Comparison of ENCODE assay signal across 1 mouse cellular context in the genomic region with DNA sequence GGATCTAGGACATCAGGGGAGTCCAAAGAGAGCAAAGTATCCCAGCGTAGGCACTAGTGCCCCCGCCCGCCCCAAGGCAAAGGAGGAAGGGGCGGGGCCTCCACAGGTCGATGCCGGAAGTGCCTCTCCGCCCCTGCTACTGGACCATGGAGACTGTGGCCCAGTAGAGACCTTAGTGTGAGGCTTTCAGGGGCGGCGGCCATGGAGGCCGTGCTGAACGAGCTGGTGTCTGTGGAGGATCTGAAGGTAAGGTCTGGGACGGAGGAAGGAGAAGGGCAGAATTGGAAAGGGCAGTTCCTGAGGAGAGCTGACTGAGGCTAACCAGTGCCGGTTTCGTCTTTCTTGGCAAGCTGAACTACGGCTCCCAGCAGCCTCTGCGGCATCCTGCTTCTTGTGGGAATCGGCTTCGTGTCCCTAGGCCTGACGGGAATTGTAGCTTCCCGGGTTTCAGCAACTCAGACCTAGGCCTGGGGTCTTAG.
TF ChIP-seq lines count a peak whose summit lies in the region.

No protein-coding gene starts in this region.

TF ChIP-seq in CH12.LX, 34 proteins besides CTCF, POLR2A, EP300 and RAD21:
- TF ChIP-seq JUN (IDR thresholded peaks at IDR 0.05; ENCODE audit: insufficient read depth, low read depth, low read length) (no peak), HCFC1 (IDR thresholded peaks at IDR 0.05; ENCODE audit: low read depth, low read length) (peak; percentile 95), SIN3A (IDR thresholded peaks at IDR 0.05; ENCODE audit: low read length) (peak; percentile 81; the same call in 1 of the 2 replicates), NRF1 (IDR thresholded peaks at IDR 0.05; ENCODE audit: low read depth, low read length) (peak; percentile 31; the same call in 1 of the 2 replicates), ETS1 (conservative IDR thresholded peaks at IDR 0.05; ENCODE audit: low read depth, low read length) (0 out of 2 replicates have a peak, but pooled peaks have one; percentile 7), PAX5 (IDR thresholded peaks at IDR 0.05; ENCODE audit: low read length) (no peak), POLR2AphosphoS2 (IDR thresholded peaks at IDR 0.05; ENCODE audit: low read depth, low read length) (peak; percentile 84; the same call in 1 of the 2 replicates), GABPA (IDR thresholded peaks at IDR 0.05; ENCODE audit: insufficient replicate concordance, low read depth, low read length) (peak; percentile 34; the same call in 1 of the 2 replicates), USF2 (conservative IDR thresholded peaks at IDR 0.05; ENCODE audit: low read depth, low read length) (no peak), JUND (conservative IDR thresholded peaks at IDR 0.05; ENCODE audit: low read depth, low read length) (no peak), ELF1 (IDR thresholded peaks at IDR 0.05; ENCODE audit: low read depth, low read length) (peak; percentile 90), MYC (IDR thresholded peaks at IDR 0.05; ENCODE audit: low read depth, low read length) (0 out of 2 replicates have a peak, but pooled peaks have one; percentile 20), KAT2A (IDR thresholded peaks at IDR 0.05; ENCODE audit: insufficient replicate concordance, low read length) (peak; percentile 94; the same call in 1 of the 2 replicates), TCF12 (IDR thresholded peaks at IDR 0.05; ENCODE audit: low read depth, low read length) (peak; percentile 69), ZC3H11A (IDR thresholded peaks at IDR 0.05; ENCODE audit: low read depth, low read length) (no peak), MAZ (IDR thresholded peaks at IDR 0.05; ENCODE audit: low read depth, low read length) (peak; percentile 82), MEF2A (IDR thresholded peaks at IDR 0.05; ENCODE audit: borderline replicate concordance, low read depth, low read length) (peak; percentile 37; the same call in 1 of the 2 replicates), NELFE (IDR thresholded peaks at IDR 0.05; ENCODE audit: low read depth, low read length) (peak; percentile 69; the same call in 1 of the 2 replicates)
